Mouse (Mus musculus): ENCODE data around the gene Pnliprp2.
A peak's percentile ranks its signal among the peaks of the same experiment; 100 is the strongest.

Pnliprp2 gene

GRCm38 (mm10) chr19:58759423-58759822 lies at the start of gene Pnliprp2:
Gene Pnliprp2, plus strand, starts transcription at chr19:58759719.
- DNase-seq = peak; percentile 48 to 63

- DNase-seq = no peak
These were observed 41.6 kb upstream of the Pnliprp2 start for GRCm38 (mm10) chr19:58717925-58718324.

GRCm38 (mm10) chr19:58720439-58720838 lies 39.1 kb upstream of the Pnliprp2 start:
- no peak for DNase-seq

- DNase-seq = no peak
These were observed 33.0 kb upstream of the Pnliprp2 start for GRCm38 (mm10) chr19:58726551-58726950.

- no peak for DNase-seq
These were observed 31.8 kb upstream of the Pnliprp2 start for GRCm38 (mm10) chr19:58727756-58728155.

GRCm38 (mm10) chr19:58728445-58729031 lies 31.0 kb upstream of the Pnliprp2 start, which contains the start of gene Pnliprp1:
Gene Pnliprp1, plus strand, starts transcription at chr19:58728887.
- DNase-seq = no peak

GRCm38 (mm10) chr19:58733216-58733615 lies 26.3 kb upstream of the Pnliprp2 start:
- no peak for DNase-seq

- DNase-seq = no peak
These were observed 21.4 kb upstream of the Pnliprp2 start for GRCm38 (mm10) chr19:58738111-58738510.

GRCm38 (mm10) chr19:58741036-58741435 lies 18.5 kb upstream of the Pnliprp2 start:
- no peak for DNase-seq

- no peak for DNase-seq
These were observed 16.8 kb upstream of the Pnliprp2 start for GRCm38 (mm10) chr19:58742711-58743110.

GRCm38 (mm10) chr19:58743736-58744135 lies 15.8 kb upstream of the Pnliprp2 start:
- peak in 1 of 2 experiments; percentile 6 for DNase-seq

- no peak for DNase-seq
These were observed 12.0 kb upstream of the Pnliprp2 start for GRCm38 (mm10) chr19:58747498-58748000.

GRCm38 (mm10) chr19:58750822-58751221 lies 8.7 kb upstream of the Pnliprp2 start:
- DNase-seq = no peak

- no peak for DNase-seq
These were observed 8.0 kb upstream of the Pnliprp2 start for GRCm38 (mm10) chr19:58751504-58751903.

GRCm38 (mm10) chr19:58758871-58759270 lies 648 bp upstream of the Pnliprp2 start:
- no peak for DNase-seq

GRCm38 (mm10) chr19:58762316-58762715 lies 2.8 kb downstream of the Pnliprp2 start:
- no peak for DNase-seq

- peak; percentile 55 to 74 for DNase-seq
These were observed 3.5 kb downstream of the Pnliprp2 start for GRCm38 (mm10) chr19:58762848-58763541.

- DNase-seq = no peak
These were observed 7.8 kb downstream of the Pnliprp2 start for GRCm38 (mm10) chr19:58767329-58767728.

- DNase-seq = no peak
These were observed 16.9 kb downstream of the Pnliprp2 start for GRCm38 (mm10) chr19:58776461-58776860.

- DNase-seq = no peak
These were observed 22.0 kb downstream of the Pnliprp2 start for GRCm38 (mm10) chr19:58781566-58781965.

GRCm38 (mm10) chr19:58783938-58784337 lies 24.4 kb downstream of the Pnliprp2 start:
- DNase-seq = peak in 1 of 2 experiments; percentile 14

- DNase-seq = no peak
These were observed 29.7 kb downstream of the Pnliprp2 start for GRCm38 (mm10) chr19:58789194-58789593.

GRCm38 (mm10) chr19:58794284-58794683 lies 34.8 kb downstream of the Pnliprp2 start, which contains the start of gene 1700019N19Rik:
Gene 1700019N19Rik, minus strand, starts transcription at chr19:58794461.
- DNase-seq = no peak

- no peak for DNase-seq
These were observed 35.7 kb downstream of the Pnliprp2 start for GRCm38 (mm10) chr19:58795114-58795669.
